Mouse (Mus musculus): ENCODE results near the gene Tmem151b.

- TF ChIP-seq CTCF (IDR thresholded peaks at IDR 0.05; ENCODE audit: low read depth, low read length) (no peak), GATA1 (IDR thresholded peaks at IDR 0.05; ENCODE audit: borderline replicate concordance, low read length) (no peak)
These were observed 39.8 kb upstream of the Tmem151b start for GRCm38 (mm10) chr17:45589236-45589635.
